Mouse (Mus musculus) thymus, postnatal 36 days (tissue): Measurements from ENCODE around the gene Fam221b.

ENCODE experiments used
- DNase-seq, 2 experiments: peaks; one replicate each; pipeline ENCODE4 v3.0.0; 2022; ENCODE audit warnings: mixed read lengths in 2 of 2

Gene Fam221b

DNA sequence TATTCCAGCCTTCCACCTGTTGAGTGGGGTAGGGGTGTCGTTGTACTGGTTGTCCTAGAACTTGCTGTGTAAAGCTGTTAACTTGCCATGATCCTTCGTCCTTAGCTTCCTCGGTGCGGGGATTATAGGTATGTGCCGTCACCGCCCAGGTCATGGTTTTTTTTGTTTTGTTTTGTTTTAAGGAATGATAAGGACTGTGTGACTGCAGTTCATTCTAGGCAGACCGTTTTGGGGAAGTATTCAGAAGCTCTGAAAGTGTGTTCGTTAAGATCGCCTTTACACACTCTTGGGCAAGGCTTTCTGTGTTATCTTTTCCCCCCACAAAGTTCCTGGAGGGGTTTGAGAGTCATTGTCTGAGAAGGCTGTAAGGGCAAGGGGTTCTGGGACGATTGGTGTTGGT is 56.4 kb downstream of the Fam221b start:
- DNase-seq, result no peak
